Mouse (Mus musculus) liver, embryonic 12.5 days (tissue): ENCODE measurements around the gene Noct. TPM values are rescaled to one million over a fixed set of nuclear protein-coding genes. Genes with fewer than 3 reads are reported as not detected.

Source experiments
- ATAC-seq: fragments of 200-750 bp; cut with Nextera tagmentation; 2 replicates; pipeline ENCODE4 v1.8.0; 2017; ENCODE audit warnings: moderate number of reproducible peaks, mild to moderate bottlenecking, moderate library complexity
- H3K27ac ChIP-seq: fragments of 300-500 bp; sonication (generic); 2 replicates; pipeline ENCODE4 v1.5.1; 2016; ENCODE audit warnings: mild to moderate bottlenecking
- H3K27me3 ChIP-seq: fragments of 300-500 bp; sonication (generic); replicated peaks from 2 replicates; pipeline ENCODE4 v1.6.1; 2016; ENCODE audit warnings: mild to moderate bottlenecking, moderate library complexity
- H3K36me3 ChIP-seq: fragments of 300-500 bp; sonication (generic); 2 replicates; pipeline ENCODE4 v1.6.1; 2016; ENCODE audit warnings: mild to moderate bottlenecking, moderate library complexity
- H3K4me1 ChIP-seq: fragments of 300-500 bp; sonication (generic); 2 replicates; pipeline ENCODE4 v1.6.1; 2016
- H3K4me2 ChIP-seq: fragments of 300-500 bp; sonication (generic); 2 replicates; pipeline ENCODE4 v1.6.1; 2016; ENCODE audit warnings: mild to moderate bottlenecking, moderate library complexity
- H3K4me3 ChIP-seq: fragments of 300-500 bp; sonication (generic); 2 replicates; pipeline ENCODE4 v1.5.1; 2016; ENCODE audit warnings: mild to moderate bottlenecking, moderate library complexity
- H3K9ac ChIP-seq: fragments of 300-500 bp; sonication (generic); 2 replicates; pipeline ENCODE4 v1.6.1; 2016; ENCODE audit warnings: mild to moderate bottlenecking, moderate library complexity
- H3K9me3 ChIP-seq: fragments of 300-500 bp; sonication (generic); replicated peaks from 2 replicates; pipeline ENCODE4 v1.6.1; 2016; ENCODE audit warnings: mild to moderate bottlenecking, moderate library complexity
- WGBS: fragments of 180-500 bp; shearing (Covaris S2); methylation state at CpG from one replicate; pipeline ENCODE4 v1.1.7; 2016; ENCODE audit not compliant: insufficient replicate concordance; 5-methylcytosine and 5-hydroxymethylcytosine counted together
- microRNA-seq: library from miRNA; unstranded; fragments of <30 nt; microRNA quantifications from one replicate; pipeline ENCODE4, GENCODE M21; 2017
- polyA plus RNA-seq: library from polyadenylated mRNA; unstranded; fragments of >200 nt; fragmentation: Nextera tagmentation; extraction: Ambion mirVana; gene quantifications from 2 replicates; pipeline ENCODE4 v1.2.1, GENCODE M21; 2016

Gene Noct
- polyA plus RNA-seq, 1 experiment from 2014 or later = 41.1 TPM

DNA sequence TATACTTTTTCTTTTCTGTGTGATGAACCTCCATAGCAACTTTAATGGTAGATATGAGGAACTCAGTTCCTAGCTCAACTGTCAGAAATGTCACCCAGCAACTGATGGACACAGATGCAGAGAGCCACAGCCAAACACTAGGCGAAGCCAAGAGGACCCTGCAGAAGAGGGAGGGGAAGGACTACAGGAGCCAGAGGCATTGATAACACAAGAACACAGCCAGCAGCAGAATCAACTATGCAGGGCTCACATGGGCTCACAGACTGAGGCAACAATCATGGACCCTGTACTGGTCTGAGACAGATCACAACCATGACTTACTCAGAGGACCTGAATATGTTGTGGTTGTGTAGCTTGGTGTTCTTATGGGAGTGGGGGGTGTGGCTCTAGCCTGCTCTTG lies 60.1 kb downstream of the Noct start:
- WGBS = 54% methylated on average over 1 of the region's 1 CpGs
- Histone ChIP-seq H3K27ac (no peak overlapping the region), H3K27me3 (no peaks in the 10 kb centered on the region), H3K9me3 (no peaks in the 10 kb centered on the region), H3K36me3 (peaks cover 29% of the 10 kb centered on the region), H3K4me2 (no peak overlapping the region), H3K4me1 (peaks cover 7% of the 10 kb centered on the region; the same call in 1 of the 2 replicates), H3K4me3 (no peak overlapping the region), H3K9ac (no peak overlapping the region)
- ATAC-seq = no peak

DNA sequence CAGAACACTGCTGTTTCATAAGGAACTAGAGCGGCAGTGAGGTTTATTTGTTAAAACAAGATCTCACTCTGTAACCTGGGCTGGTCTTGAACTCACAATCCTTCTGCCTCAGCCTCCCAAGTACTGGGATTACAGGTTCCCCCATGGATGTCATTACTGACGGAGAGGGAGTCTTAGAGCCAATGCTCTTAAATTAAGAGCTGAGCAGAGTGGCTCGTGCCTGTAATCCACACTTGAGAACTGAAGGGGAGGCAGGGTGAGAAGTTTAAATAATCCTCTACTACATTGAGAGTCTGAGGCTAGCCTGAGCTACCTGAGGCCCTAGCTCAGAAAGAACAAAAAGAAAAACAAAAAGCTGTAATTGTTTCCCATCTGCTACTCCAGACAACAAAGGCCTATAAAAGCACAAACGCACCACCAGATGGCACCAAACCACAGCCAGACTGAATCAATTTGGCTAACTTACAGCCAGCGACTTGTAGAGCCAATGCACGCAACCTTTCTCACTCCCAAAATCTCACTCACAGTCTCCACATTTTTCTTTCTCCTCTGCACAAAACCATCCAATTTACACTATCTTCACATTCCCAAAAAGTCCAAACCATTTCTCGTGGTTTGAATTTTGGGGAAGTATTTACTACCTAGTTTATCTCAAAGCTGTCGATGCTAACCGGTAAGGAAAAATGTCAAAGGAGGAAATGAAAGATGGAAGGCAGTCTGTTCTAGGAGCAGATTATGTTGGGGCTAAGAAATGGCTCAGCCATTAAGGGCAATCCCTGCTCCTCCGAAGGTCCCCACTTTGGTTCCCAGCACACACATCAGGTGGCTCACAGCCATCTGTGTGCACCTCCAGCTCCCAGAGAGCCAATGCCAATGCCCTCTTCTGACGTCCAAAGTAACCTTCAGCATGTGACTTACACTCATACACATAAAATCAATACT lies 64.9 kb downstream of the Noct start:
- 58% methylated on average over 11 of the region's 11 CpGs for WGBS
- Histone ChIP-seq H3K4me3 (no peak overlapping the region), H3K4me2 (no peak overlapping the region), H3K36me3 (peaks cover 45% of the 10 kb centered on the region), H3K4me1 (no peaks in the 10 kb centered on the region), H3K27ac (no peak overlapping the region), H3K9me3 (no peaks in the 10 kb centered on the region), H3K27me3 (no peaks in the 10 kb centered on the region), H3K9ac (no peak overlapping the region)
- ATAC-seq = no peak

DNA sequence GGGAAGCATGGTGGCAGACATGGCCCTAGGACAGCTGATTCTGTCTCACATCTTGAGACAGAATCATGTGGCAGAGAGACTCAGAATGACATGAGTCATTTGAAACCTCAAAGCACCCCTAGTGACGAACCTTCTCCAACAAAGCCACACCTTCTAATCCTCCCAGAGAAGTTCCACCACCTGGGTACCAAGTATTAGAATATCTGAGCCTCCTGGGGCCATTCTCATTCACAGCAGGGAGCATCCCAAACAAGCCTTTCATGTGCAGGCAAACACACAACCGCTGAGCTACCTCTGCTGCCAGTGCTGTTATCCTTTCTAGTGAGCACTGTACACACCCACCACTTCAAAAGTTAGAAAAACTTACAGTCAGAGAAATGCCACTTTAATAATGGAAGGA lies 70.0 kb downstream of the Noct start:
- WGBS = 61% methylated on average over 2 of the region's 2 CpGs
- H3K4me3 ChIP-seq = no peak overlapping the region
- no peak for ATAC-seq
- no peaks in the 10 kb centered on the region for H3K9me3 ChIP-seq
- H3K36me3 ChIP-seq = peaks cover 48% of the 10 kb centered on the region
- H3K27me3 ChIP-seq = no peaks in the 10 kb centered on the region
- H3K27ac ChIP-seq = no peak overlapping the region
- no peak overlapping the region for H3K9ac ChIP-seq
- H3K4me2 ChIP-seq = no peak overlapping the region
- no peaks in the 10 kb centered on the region for H3K4me1 ChIP-seq

DNA sequence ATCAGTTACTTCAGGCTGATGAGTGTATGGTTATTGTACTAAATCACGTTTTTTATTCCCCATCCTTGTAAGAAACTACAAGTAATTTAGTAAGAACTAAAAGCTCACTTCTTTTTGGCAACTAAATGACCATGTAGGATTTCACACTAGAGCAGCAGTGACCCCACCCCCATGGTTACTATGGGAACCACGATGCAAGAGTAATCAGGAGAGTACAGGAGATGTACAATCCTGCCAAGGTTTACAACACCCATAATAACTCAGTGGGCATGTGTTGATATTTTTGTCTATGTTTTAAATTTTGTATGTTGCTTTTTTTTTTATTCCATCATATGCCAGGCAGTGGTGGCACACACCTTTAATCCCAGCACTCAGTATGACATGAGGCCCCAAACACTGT lies 71.0 kb downstream of the Noct start:
- Histone ChIP-seq H3K4me2 (no peak overlapping the region), H3K27ac (no peak overlapping the region), H3K9ac (no peak overlapping the region), H3K36me3 (peaks cover 50% of the 10 kb centered on the region), H3K4me3 (no peak overlapping the region), H3K4me1 (no peaks in the 10 kb centered on the region), H3K9me3 (no peaks in the 10 kb centered on the region), H3K27me3 (no peaks in the 10 kb centered on the region)
- no peak for ATAC-seq
- WGBS = 66% methylated on average over 2 of the region's 2 CpGs

DNA sequence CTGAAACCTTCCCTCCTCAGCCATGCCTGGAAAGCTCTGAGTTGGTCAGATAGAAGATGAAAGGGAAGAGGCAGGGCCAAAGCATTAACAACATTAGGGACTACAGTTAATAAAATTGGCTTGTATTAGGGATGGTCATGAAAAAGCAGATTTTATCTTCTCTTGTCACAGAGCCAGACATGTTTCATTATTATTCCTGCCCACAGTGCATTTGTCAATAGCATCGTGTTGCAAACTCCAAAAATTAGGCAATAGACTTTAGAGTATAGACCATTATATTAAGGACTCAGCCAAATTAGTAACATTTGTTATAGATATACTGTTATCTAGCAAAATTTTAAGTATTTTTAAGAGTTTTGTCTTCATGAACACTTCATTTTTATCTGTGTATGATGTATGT lies 72.5 kb downstream of the Noct start:
- Histone ChIP-seq H3K27me3 (no peaks in the 10 kb centered on the region), H3K36me3 (peaks cover 61% of the 10 kb centered on the region), H3K9me3 (no peaks in the 10 kb centered on the region), H3K4me1 (no peaks in the 10 kb centered on the region), H3K4me2 (no peak overlapping the region), H3K4me3 (no peak overlapping the region), H3K27ac (no peak overlapping the region), H3K9ac (no peak overlapping the region)
- WGBS = 76% methylated on average over 1 of the region's 1 CpGs
- no peak for ATAC-seq

Small RNA genes lying within 50 kb of the gene (microRNA-seq; reads per million reads assigned to microRNA genes)
- gene Gm24282 = not detected

Other genes starting within 250 kb of the Noct start
- 21.8 and 24.6 TPM in 2 replicates for gene Elf2, start 116.2 kb downstream of the Noct start, polyA plus RNA-seq
- gene Mgarp, start 172.3 kb downstream of the Noct start, polyA plus RNA-seq = 1.3 and 1.7 TPM in 2 replicates
- gene Ndufc1, start 184.5 kb downstream of the Noct start, polyA plus RNA-seq = 539 and 560 TPM in 2 replicates
- 41.9 and 49.9 TPM in 2 replicates for gene Naa15, start 190.7 kb downstream of the Noct start, polyA plus RNA-seq